Mouse (Mus musculus) 416B (cell line): ENCODE measurements at regions not wholly inside any gene's neighbourhood (a gene's known extent, or its start where the extent isn't known, plus 50 kb on each side); places are given as distances from the start of the nearest gene placed in this dataset.

ENCODE experiments used
- DNase-seq: peaks from one replicate; pipeline ENCODE4 v3.0.0; 2011; ENCODE audit warnings: low read depth

DNA sequence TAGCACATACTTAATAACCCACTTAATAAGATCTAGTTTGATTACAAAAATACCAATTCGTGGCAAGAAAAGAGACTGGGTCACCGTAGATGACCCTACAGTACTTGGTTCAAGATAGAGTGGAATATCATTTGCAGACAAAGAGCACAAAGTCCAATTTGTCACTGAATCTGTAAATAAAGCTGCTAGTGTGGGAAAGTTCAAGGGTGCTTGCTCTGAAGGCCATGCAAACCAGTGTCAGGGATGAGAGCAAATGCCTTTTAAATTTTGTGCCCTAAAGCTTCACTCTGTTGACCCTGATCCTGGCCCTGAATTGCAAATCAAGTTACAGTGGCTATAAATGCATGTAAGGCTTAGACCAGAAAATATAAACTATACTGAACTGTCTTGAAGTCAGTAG, 113.1 kb downstream of the Cd55b start:
- DNase-seq: no peak

- DNase-seq: no peak
Observed at GRCm38 (mm10) chr1:130301828-130302386, 120.9 kb downstream of the Cd55b start.

DNA sequence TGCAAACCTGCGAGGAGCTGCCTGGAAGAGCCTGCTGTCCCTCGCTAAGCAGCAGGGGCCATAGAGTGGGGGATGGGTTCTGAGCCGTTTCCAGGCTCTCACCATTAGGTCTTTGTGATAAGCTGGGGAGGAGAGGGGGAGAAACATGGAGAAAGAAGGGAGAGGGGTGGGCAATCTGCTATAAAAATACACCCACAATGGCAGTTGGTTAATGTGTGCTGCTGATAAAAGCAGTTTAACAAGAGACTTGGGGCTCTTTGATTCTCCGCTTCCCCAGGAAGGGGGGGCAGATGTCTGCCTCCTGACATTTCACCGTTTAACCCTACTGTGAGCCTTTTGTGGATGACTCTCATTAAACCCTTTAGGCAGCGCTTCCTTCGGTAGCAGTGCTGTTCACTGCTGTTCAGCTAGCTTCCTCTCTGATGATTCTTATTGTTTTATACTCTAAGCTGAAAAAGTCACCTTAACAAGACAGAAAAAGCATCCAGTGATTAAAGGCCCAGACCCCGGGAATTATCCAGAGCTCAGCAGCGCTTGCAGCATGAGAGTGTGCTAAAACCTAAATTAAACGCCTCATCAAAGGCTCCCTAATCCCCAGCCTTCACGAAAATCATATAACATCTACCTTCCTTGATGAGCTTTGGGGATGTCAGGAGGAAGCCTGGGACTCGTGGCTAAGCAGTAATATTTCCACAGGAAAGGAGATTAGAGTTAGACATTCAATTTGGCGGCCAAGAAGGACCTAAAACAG, 122.6 kb downstream of the Cd55b start:
- DNase-seq: no peak

GRCm38 (mm10) chr1:130299641-130300040, 123.2 kb downstream of the Cd55b start:
- no peak for DNase-seq

- DNase-seq: no peak
Observed at GRCm38 (mm10) chr1:130299069-130299468, 123.7 kb downstream of the Cd55b start.

GRCm38 (mm10) chr1:130298636-130299035, 124.2 kb downstream of the Cd55b start:
- DNase-seq: no peak

DNA sequence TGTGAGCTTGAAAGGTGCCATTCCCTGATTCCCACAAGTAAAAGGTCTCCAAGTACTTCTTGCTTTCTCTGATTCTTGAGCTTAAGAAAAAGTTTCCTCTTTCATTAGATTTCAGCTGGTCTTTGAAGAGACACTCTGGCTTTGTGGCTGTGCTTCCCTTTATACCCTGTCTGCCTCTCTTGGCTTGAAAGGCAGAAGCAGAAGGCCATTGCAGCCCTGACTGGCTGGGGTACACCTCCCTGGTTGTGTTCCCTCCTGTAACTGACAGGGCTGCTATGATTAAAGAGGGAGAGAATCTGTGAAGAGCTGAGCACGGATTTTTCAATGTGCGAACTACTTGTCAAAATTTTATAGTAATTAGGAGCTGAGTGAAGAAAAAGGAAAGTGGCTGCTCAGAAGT, 125.3 kb downstream of the Cd55b start:
- no peak for DNase-seq

GRCm38 (mm10) chr1:130285882-130286281, 136.9 kb downstream of the Cd55b start:
- no peak for DNase-seq

DNA sequence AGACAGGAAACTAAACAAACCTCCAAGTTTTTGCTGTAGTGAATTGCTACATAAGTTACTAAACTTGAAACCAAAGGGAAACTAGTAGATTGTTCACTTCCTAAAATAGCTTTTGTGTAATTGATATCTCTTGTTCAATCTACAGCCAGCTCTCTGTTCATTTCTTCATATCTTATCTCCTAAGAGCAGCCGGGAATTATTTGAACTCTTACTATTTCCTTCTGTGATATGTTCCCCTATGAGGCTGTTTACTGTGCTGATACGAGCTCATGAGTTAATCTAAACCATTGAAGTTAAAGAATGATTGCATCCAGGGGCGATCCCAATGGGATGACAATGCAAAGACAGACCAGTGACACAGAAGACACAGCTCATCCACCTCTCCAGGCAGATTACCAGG, 140.7 kb downstream of the Cd55b start:
- DNase-seq: peak; percentile 74

GRCm38 (mm10) chr1:130279180-130279579, 143.6 kb downstream of the Cd55b start:
- DNase-seq: no peak

GRCm38 (mm10) chr1:130278000-130278536, 144.7 kb downstream of the Cd55b start:
- no peak for DNase-seq

DNA sequence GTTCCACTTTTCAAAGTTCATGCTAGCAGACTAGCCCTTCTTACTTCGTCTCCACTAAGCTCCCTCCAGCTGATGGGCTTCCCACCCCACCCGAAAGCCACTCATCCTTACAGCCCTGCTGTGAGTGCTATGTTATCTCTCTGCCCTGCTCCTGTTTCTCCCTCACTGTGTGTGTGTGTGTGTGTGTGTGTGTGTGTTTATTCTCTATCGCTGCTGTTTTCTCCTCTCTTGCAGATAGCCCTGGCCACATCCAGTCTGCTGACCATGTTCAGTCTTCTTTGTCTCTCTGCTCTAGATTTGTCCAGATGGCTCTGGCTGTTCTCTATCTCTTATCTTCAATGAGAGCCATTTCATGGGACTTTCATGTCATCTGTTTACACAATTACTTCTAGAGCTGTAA, 145.9 kb downstream of the Cd55b start:
- no peak for DNase-seq

- DNase-seq: no peak
Observed at GRCm38 (mm10) chr1:130276005-130276404, 146.8 kb downstream of the Cd55b start.

- DNase-seq: peak; percentile 40
Observed at GRCm38 (mm10) chr1:130274470-130274869, 148.3 kb downstream of the Cd55b start.

- DNase-seq: no peak
Observed at GRCm38 (mm10) chr1:130270457-130270856, 152.4 kb downstream of the Cd55b start.
